Mouse (Mus musculus) embryonic facial prominence, embryonic 15.5 days (tissue): Measurements from ENCODE around the gene Aadat. TPM values are rescaled to one million over a fixed set of nuclear protein-coding genes. Genes with fewer than 3 reads are reported as not detected.
"Not testable (repeated sequence)": the region's sequence is repeated elsewhere in the genome, so short reads cannot be mapped to it uniquely, and the experiment has no call there.

Experiments
- ATAC-seq: fragments of 200-750 bp; cut with Nextera tagmentation; 2 replicates; pipeline ENCODE4 v1.8.0; 2017; ENCODE audit warnings: low read depth, moderate TSS enrichment; ENCODE audit not compliant: insufficient number of reproducible peaks, low FRiP score, low TSS enrichment
- H3K27ac ChIP-seq: fragments of 300-500 bp; sonication (generic); replicated peaks from 2 replicates; pipeline ENCODE4 v1.5.1; 2015; ENCODE audit warnings: mild to moderate bottlenecking, inconsistent platforms
- H3K27me3 ChIP-seq: fragments of 300-500 bp; sonication (generic); 2 replicates; pipeline ENCODE4 v1.6.1; 2015; ENCODE audit warnings: inconsistent platforms
- H3K36me3 ChIP-seq: fragments of 300-500 bp; sonication (generic); 2 replicates; pipeline ENCODE4 v1.6.1; 2015; ENCODE audit warnings: mild to moderate bottlenecking, inconsistent platforms
- H3K4me1 ChIP-seq: fragments of 300-500 bp; sonication (generic); 2 replicates; pipeline ENCODE4 v1.6.1; 2015; ENCODE audit warnings: inconsistent platforms
- H3K4me2 ChIP-seq: fragments of 300-500 bp; sonication (generic); replicated peaks from 2 replicates; pipeline ENCODE4 v1.6.1; 2015; ENCODE audit warnings: mild to moderate bottlenecking, inconsistent platforms
- H3K4me3 ChIP-seq: fragments of 300-500 bp; sonication (generic); replicated peaks from 2 replicates; pipeline ENCODE4 v1.5.1; 2015; ENCODE audit warnings: mild to moderate bottlenecking, inconsistent platforms
- H3K9ac ChIP-seq: fragments of 300-500 bp; sonication (generic); 2 replicates; pipeline ENCODE4 v1.6.1; 2015; ENCODE audit warnings: inconsistent platforms
- H3K9me3 ChIP-seq: fragments of 300-500 bp; sonication (generic); replicated peaks from 2 replicates; pipeline ENCODE4 v1.6.1; 2016; ENCODE audit warnings: inconsistent platforms
- WGBS: fragments of 180-500 bp; shearing (Covaris S2); methylation state at CpG from one replicate; pipeline ENCODE4 v1.1.7; 2015; 5-methylcytosine and 5-hydroxymethylcytosine counted together
- polyA plus RNA-seq: library from polyadenylated mRNA; unstranded; fragments of >200 nt; fragmentation: Nextera tagmentation; extraction: Ambion mirVana; gene quantifications from 2 replicates; pipeline ENCODE4 v1.2.1, GENCODE M21; 2015

Aadat gene
- polyA plus RNA-seq, result 0.08 and 0.16 TPM in 2 replicates

- no peaks in the 10 kb centered on the region for H3K36me3 ChIP-seq
- no peak within 1 kb of the TSS for H3K27ac ChIP-seq
- ATAC-seq, result peak; percentile 86
- H3K27me3 ChIP-seq, result no peaks in the 10 kb centered on the region
- 1% methylated on average over 25 of the region's 25 CpGs for WGBS
- peaks cover 7% of the 10 kb centered on the region; the same call in 1 of the 2 replicates for H3K4me1 ChIP-seq
- peak within 1 kb of the TSS; percentile 55 for H3K4me3 ChIP-seq
- peak within 1 kb of the TSS; percentile 15; the same call in 1 of the 2 replicates for H3K9ac ChIP-seq
- H3K9me3 ChIP-seq, result no peaks in the 10 kb centered on the region
- H3K4me2 ChIP-seq, result peak within 1 kb of the TSS; percentile 93
Measured at GRCm38 (mm10) chr8:60505653-60506521, at the start of gene Aadat. Aadat (plus strand) TSS chr8:60505932.

- Histone ChIP-seq H3K27me3 (no peaks in the 10 kb centered on the region), H3K27ac (no peak overlapping the region), H3K4me1 (no peaks in the 10 kb centered on the region), H3K9me3 (no peaks in the 10 kb centered on the region), H3K36me3 (no peaks in the 10 kb centered on the region), H3K4me2 (no peak overlapping the region), H3K9ac (no peak overlapping the region), H3K4me3 (no peak overlapping the region)
- 32% methylated on average over 15 of the region's 15 CpGs for WGBS
- no peak for ATAC-seq
Measured at GRCm38 (mm10) chr8:60466686-60467335, 38.9 kb upstream of the Aadat start.

GRCm38 (mm10) chr8:60490147-60490546 lies 15.6 kb upstream of the Aadat start:
- Histone ChIP-seq H3K36me3 (no peaks in the 10 kb centered on the region), H3K27me3 (no peaks in the 10 kb centered on the region), H3K9me3 (no peaks in the 10 kb centered on the region), H3K4me1 (no peaks in the 10 kb centered on the region), H3K27ac (no peak overlapping the region), H3K9ac (no peak overlapping the region), H3K4me3 (no peak overlapping the region), H3K4me2 (no peak overlapping the region)
- ATAC-seq, result no peak
- WGBS, result 71% methylated on average over 2 of the region's 2 CpGs

- Histone ChIP-seq H3K9me3 (no peaks in the 10 kb centered on the region), H3K36me3 (no peaks in the 10 kb centered on the region), H3K27me3 (no peaks in the 10 kb centered on the region), H3K4me2 (no peak overlapping the region), H3K27ac (no peak overlapping the region), H3K4me1 (no peaks in the 10 kb centered on the region), H3K4me3 (no peak overlapping the region), H3K9ac (no peak overlapping the region)
- WGBS, result 89% methylated on average over 2 of the region's 2 CpGs
- ATAC-seq, result no peak
Measured at GRCm38 (mm10) chr8:60491871-60492270, 13.9 kb upstream of the Aadat start.

- no peak overlapping the region for H3K4me3 ChIP-seq
- no peaks in the 10 kb centered on the region for H3K36me3 ChIP-seq
- no peak overlapping the region for H3K27ac ChIP-seq
- no peak for ATAC-seq
- WGBS, result 56% methylated on average over 3 of the region's 3 CpGs
- H3K9me3 ChIP-seq, result no peaks in the 10 kb centered on the region
- H3K4me1 ChIP-seq, result no peaks in the 10 kb centered on the region
- no peak overlapping the region for H3K4me2 ChIP-seq
- H3K9ac ChIP-seq, result no peak overlapping the region
- no peaks in the 10 kb centered on the region for H3K27me3 ChIP-seq
Measured at GRCm38 (mm10) chr8:60492471-60492870, 13.3 kb upstream of the Aadat start.

GRCm38 (mm10) chr8:60494606-60495005 lies 11.1 kb upstream of the Aadat start:
- H3K36me3 ChIP-seq, result no peaks in the 10 kb centered on the region
- no peaks in the 10 kb centered on the region for H3K27me3 ChIP-seq
- no peak overlapping the region for H3K4me2 ChIP-seq
- no peak overlapping the region for H3K27ac ChIP-seq
- no peak overlapping the region for H3K4me3 ChIP-seq
- H3K4me1 ChIP-seq, result no peaks in the 10 kb centered on the region
- no peak overlapping the region for H3K9ac ChIP-seq
- 88% methylated on average over 11 of the region's 11 CpGs for WGBS
- no peaks in the 10 kb centered on the region for H3K9me3 ChIP-seq
- no peak for ATAC-seq

GRCm38 (mm10) chr8:60495046-60495445 lies 10.7 kb upstream of the Aadat start:
- ATAC-seq, H3K27ac ChIP-seq, H3K36me3 ChIP-seq, H3K9me3 ChIP-seq, H3K4me1 ChIP-seq, H3K27me3 ChIP-seq, H3K9ac ChIP-seq, H3K4me2 ChIP-seq, H3K4me3 ChIP-seq: not testable (repeated sequence)
- 84% methylated on average over 2 of the region's 2 CpGs for WGBS

- H3K9me3 ChIP-seq, result no peaks in the 10 kb centered on the region
- H3K36me3 ChIP-seq, result no peaks in the 10 kb centered on the region
- H3K27ac ChIP-seq, result no peak within 1 kb of the TSS
- WGBS, result 46% methylated on average over 2 of the region's 2 CpGs
- no peak within 1 kb of the TSS for H3K4me2 ChIP-seq
- no peaks in the 10 kb centered on the region for H3K27me3 ChIP-seq
- H3K4me3 ChIP-seq, result no peak within 1 kb of the TSS
- H3K9ac ChIP-seq, result no peak within 1 kb of the TSS
- H3K4me1 ChIP-seq, result peaks cover 7% of the 10 kb centered on the region; the same call in 1 of the 2 replicates
- no peak for ATAC-seq
Measured at GRCm38 (mm10) chr8:60503098-60503497, 2.6 kb upstream of the Aadat start, which contains the start of gene Gm10283. Gm10283 (minus strand) TSS chr8:60503198.

- H3K27me3 ChIP-seq, result no peaks in the 10 kb centered on the region
- H3K4me3 ChIP-seq, result no peak overlapping the region
- no peaks in the 10 kb centered on the region for H3K36me3 ChIP-seq
- no peaks in the 10 kb centered on the region for H3K4me1 ChIP-seq
- H3K4me2 ChIP-seq, result no peak overlapping the region
- no peak overlapping the region for H3K27ac ChIP-seq
- no peak for ATAC-seq
- H3K9ac ChIP-seq, result no peak overlapping the region
- no peaks in the 10 kb centered on the region for H3K9me3 ChIP-seq
Measured at GRCm38 (mm10) chr8:60518286-60518685, 12.6 kb downstream of the Aadat start.

GRCm38 (mm10) chr8:60534945-60535344 lies 29.2 kb downstream of the Aadat start:
- WGBS, result 56% methylated on average over 2 of the region's 2 CpGs

GRCm38 (mm10) chr8:60566783-60567182 lies 61.1 kb downstream of the Aadat start:
- Histone ChIP-seq H3K27me3 (no peaks in the 10 kb centered on the region), H3K36me3 (no peaks in the 10 kb centered on the region), H3K9ac (no peak overlapping the region), H3K27ac (0 out of 2 replicates have a peak overlapping the region, but pooled peaks have one; percentile 19), H3K4me3 (no peak overlapping the region), H3K4me1 (0 out of 2 replicates have a peak, but pooled peaks cover 3% of the 10 kb centered on the region), H3K4me2 (no peak overlapping the region), H3K9me3 (no peaks in the 10 kb centered on the region)
- 38% methylated on average over 3 of the region's 3 CpGs for WGBS
- ATAC-seq, result no peak

More at GRCm38 (mm10) chr8:60534945-60535344, 29.2 kb downstream of the Aadat start:
- no peak for ATAC-seq
- Histone ChIP-seq H3K4me2 (no peak overlapping the region), H3K9ac (no peak overlapping the region), H3K27ac (no peak overlapping the region), H3K36me3 (no peaks in the 10 kb centered on the region), H3K9me3 (no peaks in the 10 kb centered on the region), H3K27me3 (no peaks in the 10 kb centered on the region), H3K4me1 (no peaks in the 10 kb centered on the region), H3K4me3 (no peak overlapping the region)
